Mouse (Mus musculus) heart, embryonic 12.5 days (tissue): Measurements from ENCODE around the gene Spock2. TPM values are rescaled to one million over a fixed set of nuclear protein-coding genes. Genes with fewer than 3 reads are reported as not detected.
"Not testable (repeated sequence)": the region's sequence is repeated elsewhere in the genome, so short reads cannot be mapped to it uniquely, and the experiment has no call there.

ENCODE experiments used
- ATAC-seq: fragments of 200-750 bp; cut with Nextera tagmentation; 2 replicates; pipeline ENCODE4 v1.8.0; 2017; ENCODE audit warnings: moderate TSS enrichment, moderate library complexity; ENCODE audit not compliant: insufficient number of reproducible peaks, low FRiP score
- H3K27ac ChIP-seq: fragments of 300-500 bp; sonication (generic); 2 replicates; pipeline ENCODE4 v1.5.1; 2016; ENCODE audit warnings: mild to moderate bottlenecking, moderate library complexity; ENCODE audit not compliant: poor library complexity, severe bottlenecking
- H3K27me3 ChIP-seq: fragments of 300-500 bp; sonication (generic); replicated peaks from 2 replicates; pipeline ENCODE4 v1.6.1; 2016; ENCODE audit warnings: mild to moderate bottlenecking, moderate library complexity
- H3K36me3 ChIP-seq: fragments of 300-500 bp; sonication (generic); 2 replicates; pipeline ENCODE4 v1.6.1; 2016; ENCODE audit warnings: mild to moderate bottlenecking, moderate library complexity
- H3K4me1 ChIP-seq: fragments of 300-500 bp; sonication (generic); replicated peaks from 2 replicates; pipeline ENCODE4 v1.6.1; 2016; ENCODE audit warnings: mild to moderate bottlenecking
- H3K4me2 ChIP-seq: fragments of 300-500 bp; sonication (generic); 2 replicates; pipeline ENCODE4 v1.6.1; 2016; ENCODE audit warnings: mild to moderate bottlenecking, moderate library complexity
- H3K4me3 ChIP-seq: fragments of 300-500 bp; sonication (generic); 2 replicates; pipeline ENCODE4 v1.5.1; 2016; ENCODE audit warnings: mild to moderate bottlenecking
- H3K9ac ChIP-seq: fragments of 300-500 bp; sonication (generic); 2 replicates; pipeline ENCODE4 v1.6.1; 2016; ENCODE audit warnings: mild to moderate bottlenecking, moderate library complexity
- H3K9me3 ChIP-seq: fragments of 300-500 bp; sonication (generic); replicated peaks from 2 replicates; pipeline ENCODE4 v1.6.1; 2016; ENCODE audit warnings: mild to moderate bottlenecking, moderate library complexity
- WGBS: fragments of 180-500 bp; shearing (Covaris S2); methylation state at CpG from one replicate; pipeline ENCODE4 v1.1.7; 2016; 5-methylcytosine and 5-hydroxymethylcytosine counted together
- polyA plus RNA-seq: library from polyadenylated mRNA; unstranded; fragments of >200 nt; fragmentation: Nextera tagmentation; extraction: Ambion mirVana; gene quantifications from 2 replicates; pipeline ENCODE4 v1.2.1, GENCODE M21; 2016

The Spock2 gene
- polyA plus RNA-seq, 1 experiment from 2014 or later, result 2.3 TPM

- Histone ChIP-seq H3K4me3 (no peak overlapping the region), H3K9me3 (no peaks in the 10 kb centered on the region), H3K4me2 (no peak overlapping the region), H3K36me3 (no peaks in the 10 kb centered on the region), H3K9ac (no peak overlapping the region), H3K27me3 (peaks cover 36% of the 10 kb centered on the region), H3K27ac (no peak overlapping the region), H3K4me1 (no peaks in the 10 kb centered on the region)
- WGBS, result 3% methylated on average over 5 of the region's 5 CpGs
- no peak; the same call in 1 of the 2 replicates for ATAC-seq
These were observed 42.1 kb downstream of the Spock2 start for GRCm38 (mm10) chr10:60148087-60148486.

GRCm38 (mm10) chr10:60151107-60151663, 45.2 kb downstream of the Spock2 start:
- Histone ChIP-seq H3K4me3 (no peak overlapping the region), H3K4me2 (no peak overlapping the region), H3K27ac (no peak overlapping the region), H3K9ac (no peak overlapping the region), H3K9me3 (no peaks in the 10 kb centered on the region), H3K36me3 (no peaks in the 10 kb centered on the region), H3K4me1 (no peaks in the 10 kb centered on the region), H3K27me3 (peaks cover 15% of the 10 kb centered on the region)
- 58% methylated on average over 6 of the region's 6 CpGs for WGBS
- ATAC-seq, result no peak

- no peak overlapping the region for H3K27ac ChIP-seq
- H3K36me3 ChIP-seq, result no peaks in the 10 kb centered on the region
- no peak overlapping the region for H3K9ac ChIP-seq
- H3K4me3 ChIP-seq, result no peak overlapping the region
- peaks cover 4% of the 10 kb centered on the region for H3K27me3 ChIP-seq
- H3K9me3 ChIP-seq, result no peaks in the 10 kb centered on the region
- H3K4me1 ChIP-seq, result no peaks in the 10 kb centered on the region
- ATAC-seq, result no peak
- no peak overlapping the region for H3K4me2 ChIP-seq
These were observed 50.0 kb downstream of the Spock2 start for GRCm38 (mm10) chr10:60156016-60156415.

GRCm38 (mm10) chr10:60158144-60158543, 52.1 kb downstream of the Spock2 start:
- no peak overlapping the region for H3K4me3 ChIP-seq
- H3K9me3 ChIP-seq, result 0 out of 2 replicates have a peak, but pooled peaks cover 4% of the 10 kb centered on the region
- no peak overlapping the region for H3K4me2 ChIP-seq
- no peaks in the 10 kb centered on the region for H3K36me3 ChIP-seq
- H3K4me1 ChIP-seq, result no peaks in the 10 kb centered on the region
- no peak overlapping the region for H3K27ac ChIP-seq
- ATAC-seq, result no peak
- H3K27me3 ChIP-seq, result 0 out of 2 replicates have a peak, but pooled peaks cover 3% of the 10 kb centered on the region
- H3K9ac ChIP-seq, result no peak overlapping the region
- WGBS, result 74% methylated on average over 3 of the region's 3 CpGs

GRCm38 (mm10) chr10:60161397-60161796, 55.4 kb downstream of the Spock2 start:
- not testable (repeated sequence) for H3K4me2 ChIP-seq, H3K36me3 ChIP-seq, H3K9ac ChIP-seq, H3K4me3 ChIP-seq, H3K27ac ChIP-seq, H3K9me3 ChIP-seq, H3K4me1 ChIP-seq, ATAC-seq
- 66% methylated on average over 3 of the region's 3 CpGs for WGBS
- 0 out of 2 replicates have a peak, but pooled peaks cover 10% of the 10 kb centered on the region for H3K27me3 ChIP-seq

GRCm38 (mm10) chr10:60162184-60162972, 56.4 kb downstream of the Spock2 start:
- WGBS, result 85% methylated on average over 8 of the region's 8 CpGs
- H3K27me3 ChIP-seq, result 0 out of 2 replicates have a peak, but pooled peaks cover 10% of the 10 kb centered on the region
- H3K27ac ChIP-seq, H3K36me3 ChIP-seq, ATAC-seq, H3K4me2 ChIP-seq, H3K9me3 ChIP-seq, H3K9ac ChIP-seq, H3K4me1 ChIP-seq, H3K4me3 ChIP-seq: not testable (repeated sequence)

GRCm38 (mm10) chr10:60162973-60163255, 56.9 kb downstream of the Spock2 start:
- ATAC-seq, result no peak
- H3K36me3 ChIP-seq, result no peaks in the 10 kb centered on the region
- WGBS, result 87% methylated on average over 6 of the region's 6 CpGs
- no peak overlapping the region for H3K9ac ChIP-seq
- H3K4me3 ChIP-seq, result no peak overlapping the region
- H3K27me3 ChIP-seq, result 0 out of 2 replicates have a peak, but pooled peaks cover 10% of the 10 kb centered on the region
- H3K9me3 ChIP-seq, result 0 out of 2 replicates have a peak, but pooled peaks cover 4% of the 10 kb centered on the region
- no peaks in the 10 kb centered on the region for H3K4me1 ChIP-seq
- no peak overlapping the region for H3K4me2 ChIP-seq
- H3K27ac ChIP-seq, result no peak overlapping the region

GRCm38 (mm10) chr10:60164869-60165268, 58.9 kb downstream of the Spock2 start:
- 83% methylated on average over 1 of the region's 1 CpGs for WGBS
- no peaks in the 10 kb centered on the region for H3K36me3 ChIP-seq

GRCm38 (mm10) chr10:60166068-60166467, 60.0 kb downstream of the Spock2 start:
- 0 out of 2 replicates have a peak, but pooled peaks cover 4% of the 10 kb centered on the region for H3K9me3 ChIP-seq
- no peak overlapping the region for H3K9ac ChIP-seq
- H3K36me3 ChIP-seq, result no peaks in the 10 kb centered on the region
- WGBS, result 34% methylated on average over 3 of the region's 3 CpGs
- 0 out of 2 replicates have a peak, but pooled peaks cover 10% of the 10 kb centered on the region for H3K27me3 ChIP-seq
- ATAC-seq, result no peak
- H3K4me3 ChIP-seq, result no peak overlapping the region
- no peaks in the 10 kb centered on the region for H3K4me1 ChIP-seq
- H3K27ac ChIP-seq, result no peak overlapping the region
- no peak overlapping the region for H3K4me2 ChIP-seq

More at GRCm38 (mm10) chr10:60164869-60165268, 58.9 kb downstream of the Spock2 start:
- no peak for ATAC-seq
- 0 out of 2 replicates have a peak, but pooled peaks cover 4% of the 10 kb centered on the region for H3K9me3 ChIP-seq
- no peaks in the 10 kb centered on the region for H3K4me1 ChIP-seq
- 0 out of 2 replicates have a peak, but pooled peaks cover 10% of the 10 kb centered on the region for H3K27me3 ChIP-seq
- no peak overlapping the region for H3K4me2 ChIP-seq
- no peak overlapping the region for H3K4me3 ChIP-seq
- H3K27ac ChIP-seq, result no peak overlapping the region
- no peak overlapping the region for H3K9ac ChIP-seq

- no peaks in the 10 kb centered on the region for H3K36me3 ChIP-seq
- H3K27ac ChIP-seq, result no peak overlapping the region
- H3K4me3 ChIP-seq, result no peak overlapping the region
- H3K4me2 ChIP-seq, result no peak overlapping the region
- no peak overlapping the region for H3K9ac ChIP-seq
- WGBS, result 66% methylated on average over 2 of the region's 2 CpGs
- 0 out of 2 replicates have a peak, but pooled peaks cover 6% of the 10 kb centered on the region for H3K27me3 ChIP-seq
- no peaks in the 10 kb centered on the region for H3K4me1 ChIP-seq
- no peaks in the 10 kb centered on the region for H3K9me3 ChIP-seq
- ATAC-seq, result no peak
These were observed 62.3 kb downstream of the Spock2 start for GRCm38 (mm10) chr10:60168306-60168705.

GRCm38 (mm10) chr10:60168960-60169359, 62.9 kb downstream of the Spock2 start:
- WGBS, result 71% methylated on average over 3 of the region's 3 CpGs
- Histone ChIP-seq H3K4me1 (no peaks in the 10 kb centered on the region), H3K36me3 (no peaks in the 10 kb centered on the region), H3K4me3 (no peak overlapping the region), H3K27me3 (0 out of 2 replicates have a peak, but pooled peaks cover under 1% of the 10 kb centered on the region), H3K9ac (no peak overlapping the region), H3K4me2 (no peak overlapping the region), H3K27ac (no peak overlapping the region), H3K9me3 (no peaks in the 10 kb centered on the region)
- ATAC-seq, result no peak
